Mouse (Mus musculus) testis, adult 2 months (tissue): ENCODE results near the gene G2e3. TPM values are rescaled to one million over a fixed set of nuclear protein-coding genes. Genes with fewer than 3 reads are reported as not detected.

Experiments
- H3K27ac ChIP-seq: fragments of 200-500 bp; 2 replicates; pipeline ENCODE4 v1.5.1; 2012; ENCODE audit warnings: low read depth, low read length; ENCODE audit not compliant: control insufficient read depth, insufficient read depth
- H3K27me3 ChIP-seq: fragments of 200-500 bp; 2 replicates; pipeline ENCODE4 v1.6.1; 2012; ENCODE audit warnings: mild to moderate bottlenecking, low read length, moderate library complexity; ENCODE audit not compliant: control insufficient read depth, insufficient read depth
- H3K36me3 ChIP-seq: fragments of 200-500 bp; 2 replicates; pipeline ENCODE4 v1.6.1; 2012; ENCODE audit warnings: mild to moderate bottlenecking, low read length; ENCODE audit not compliant: control insufficient read depth, insufficient read depth
- H3K4me1 ChIP-seq: fragments of 200-500 bp; 2 replicates; pipeline ENCODE4 v1.6.1; 2012; ENCODE audit warnings: low read length; ENCODE audit not compliant: control insufficient read depth, insufficient read depth
- H3K4me3 ChIP-seq: fragments of 200-500 bp; 2 replicates; pipeline ENCODE4 v1.5.1; 2012; ENCODE audit warnings: low read depth, mild to moderate bottlenecking, low read length, moderate library complexity, mixed read lengths; ENCODE audit not compliant: control insufficient read depth
- CTCF ChIP-seq: fragments of 200-500 bp; IDR thresholded peaks from 2 replicates; pipeline ENCODE4 v1.5.1; 2012; ENCODE audit warnings: low read depth, mild to moderate bottlenecking, inconsistent platforms, low read length, moderate library complexity; ENCODE audit not compliant: control insufficient read depth, insufficient read depth, insufficient replicate concordance
- POLR2A ChIP-seq: fragments of 200-500 bp; IDR thresholded peaks from 2 replicates; pipeline ENCODE4 v1.6.1; 2012; ENCODE audit warnings: low read depth, mild to moderate bottlenecking, inconsistent platforms, low read length, moderate library complexity; ENCODE audit not compliant: control insufficient read depth
- polyA plus RNA-seq: library from polyadenylated mRNA; depleted of rRNA; stranded (reverse); fragments of >200 nt; gene quantifications from 2 replicates; pipeline ENCODE4 v1.2.3, GENCODE M21; 2012; rRNA removed

G2e3 gene
- polyA plus RNA-seq, result 6.3 and 9.1 TPM in 2 replicates

GRCm38 (mm10) chr12:51347988-51348697 is at the start of gene G2e3:
G2e3 (plus strand) TSS chr12:51348061.
- H3K4me3 ChIP-seq, result peak within 1 kb of the TSS; percentile 98
- H3K27me3 ChIP-seq, result no peaks in the 10 kb centered on the region
- peaks cover 2% of the 10 kb centered on the region; the same call in 1 of the 2 replicates for H3K4me1 ChIP-seq
- H3K36me3 ChIP-seq, result no peaks in the 10 kb centered on the region
- TF ChIP-seq CTCF, result no peak
- peak; percentile 94 for TF ChIP-seq POLR2A
- H3K27ac ChIP-seq, result peak within 1 kb of the TSS; percentile 97

GRCm38 (mm10) chr12:51323604-51324003 is 24.3 kb upstream of the G2e3 start:
- H3K27me3 ChIP-seq, result no peaks in the 10 kb centered on the region
- H3K4me3 ChIP-seq, result no peak overlapping the region
- TF ChIP-seq POLR2A, result no peak
- TF ChIP-seq CTCF, result no peak

GRCm38 (mm10) chr12:51326819-51327218 is 21.0 kb upstream of the G2e3 start:
- no peak overlapping the region for H3K4me3 ChIP-seq
- H3K4me1 ChIP-seq, result no peaks in the 10 kb centered on the region
- no peaks in the 10 kb centered on the region for H3K27me3 ChIP-seq
- no peak for TF ChIP-seq CTCF
- no peak for TF ChIP-seq POLR2A
- no peak overlapping the region for H3K27ac ChIP-seq
- H3K36me3 ChIP-seq, result no peaks in the 10 kb centered on the region

More at GRCm38 (mm10) chr12:51323604-51324003, 24.3 kb upstream of the G2e3 start:
- Histone ChIP-seq H3K36me3 (no peaks in the 10 kb centered on the region), H3K27ac (no peak overlapping the region), H3K4me1 (no peaks in the 10 kb centered on the region)

GRCm38 (mm10) chr12:51337014-51337413 is 10.8 kb upstream of the G2e3 start:
- Histone ChIP-seq H3K36me3 (no peaks in the 10 kb centered on the region), H3K4me1 (no peaks in the 10 kb centered on the region), H3K4me3 (no peak overlapping the region), H3K27ac (no peak overlapping the region), H3K27me3 (no peaks in the 10 kb centered on the region)
- no peak for TF ChIP-seq POLR2A
- TF ChIP-seq CTCF, result no peak

GRCm38 (mm10) chr12:51346121-51346520 is 1.7 kb upstream of the G2e3 start:
- H3K27ac ChIP-seq, result no peak overlapping the region

GRCm38 (mm10) chr12:51348698-51348998 is 787 bp downstream of the G2e3 start:
- TF ChIP-seq POLR2A, result no peak
- no peak for TF ChIP-seq CTCF

More at GRCm38 (mm10) chr12:51346121-51346520, 1.7 kb upstream of the G2e3 start:
- Histone ChIP-seq H3K36me3 (no peaks in the 10 kb centered on the region), H3K4me3 (no peak overlapping the region), H3K27me3 (no peaks in the 10 kb centered on the region), H3K4me1 (peaks cover 2% of the 10 kb centered on the region; the same call in 1 of the 2 replicates)
- TF ChIP-seq CTCF (no peak), POLR2A (no peak)

GRCm38 (mm10) chr12:51355296-51355695 is 7.4 kb downstream of the G2e3 start:
- Histone ChIP-seq H3K27me3 (no peaks in the 10 kb centered on the region), H3K36me3 (peaks cover 2% of the 10 kb centered on the region; the same call in 1 of the 2 replicates), H3K27ac (no peak overlapping the region), H3K4me1 (no peaks in the 10 kb centered on the region), H3K4me3 (no peak overlapping the region)
- no peak for TF ChIP-seq POLR2A
- TF ChIP-seq CTCF, result no peak

More at GRCm38 (mm10) chr12:51348698-51348998, 787 bp downstream of the G2e3 start:
- Histone ChIP-seq H3K36me3 (no peaks in the 10 kb centered on the region), H3K4me3 (peak overlapping the region; percentile 98), H3K4me1 (peaks cover 2% of the 10 kb centered on the region; the same call in 1 of the 2 replicates), H3K27ac (peak overlapping the region; percentile 97), H3K27me3 (no peaks in the 10 kb centered on the region)

GRCm38 (mm10) chr12:51361294-51361693 is 13.4 kb downstream of the G2e3 start:
- Histone ChIP-seq H3K36me3 (no peaks in the 10 kb centered on the region; the same call in 1 of the 2 replicates), H3K27ac (no peak overlapping the region), H3K4me1 (no peaks in the 10 kb centered on the region), H3K27me3 (no peaks in the 10 kb centered on the region), H3K4me3 (no peak overlapping the region)
- TF ChIP-seq CTCF (no peak), POLR2A (no peak)
